Mouse (Mus musculus) cerebellum, adult 9-10 months (tissue): ENCODE measurements around the gene Tedc2.
A peak's percentile ranks its signal among the peaks of the same experiment; 100 is the strongest.

ENCODE experiments used
- DNase-seq: peaks from one replicate; pipeline ENCODE4 v3.0.0; 2022

Gene Tedc2

DNA sequence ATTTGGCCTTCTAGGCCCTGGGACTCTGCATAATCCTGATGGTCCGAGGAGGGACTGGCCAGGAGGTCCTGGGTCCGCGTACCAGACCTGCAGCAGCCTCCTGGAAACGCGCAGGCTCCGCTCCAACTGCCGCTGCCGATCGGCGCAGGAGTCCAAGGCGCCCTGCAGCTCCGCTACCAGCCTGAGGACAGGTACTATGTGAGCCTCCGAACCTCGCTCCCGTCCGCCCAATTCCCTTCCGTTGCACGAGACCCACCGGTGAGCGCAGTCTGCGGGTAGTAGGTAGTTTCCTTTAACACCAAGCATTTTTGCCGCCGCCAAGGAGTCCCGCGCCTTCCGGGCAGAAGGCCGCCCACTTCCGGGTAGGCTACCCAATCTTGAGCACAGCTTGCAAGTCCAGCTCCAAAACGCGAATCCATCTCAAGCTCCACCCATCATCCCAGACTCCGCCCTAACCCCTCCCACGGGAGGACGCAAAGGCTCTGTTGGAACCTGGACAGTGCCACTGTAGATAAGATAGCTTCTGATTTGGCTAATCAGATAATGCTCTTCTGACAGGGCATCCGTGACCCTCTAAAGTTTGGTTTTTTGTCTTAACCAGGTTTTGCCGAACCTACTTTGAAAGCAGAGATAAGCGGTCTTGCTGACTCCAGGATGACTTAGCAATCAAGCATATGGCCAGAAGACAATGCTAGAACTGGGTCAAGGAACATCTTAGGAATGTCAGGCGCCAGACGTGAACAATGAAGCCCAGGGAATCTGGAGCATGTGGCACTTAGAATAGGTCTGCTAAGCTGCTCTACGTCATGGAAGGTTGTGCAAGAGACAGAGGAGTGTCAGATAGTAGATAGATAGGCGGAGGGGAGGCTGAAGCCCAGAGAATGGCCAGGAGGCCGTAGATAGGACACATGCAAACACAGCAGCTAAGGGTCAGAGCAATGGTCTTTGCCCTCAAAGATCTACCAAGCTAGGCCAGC, at the start of gene Tedc2:
Gene Tedc2, minus strand, starts transcription at position 417 of the 977 bp plus-strand sequence.
- DNase-seq: peak; percentile 98

DNA sequence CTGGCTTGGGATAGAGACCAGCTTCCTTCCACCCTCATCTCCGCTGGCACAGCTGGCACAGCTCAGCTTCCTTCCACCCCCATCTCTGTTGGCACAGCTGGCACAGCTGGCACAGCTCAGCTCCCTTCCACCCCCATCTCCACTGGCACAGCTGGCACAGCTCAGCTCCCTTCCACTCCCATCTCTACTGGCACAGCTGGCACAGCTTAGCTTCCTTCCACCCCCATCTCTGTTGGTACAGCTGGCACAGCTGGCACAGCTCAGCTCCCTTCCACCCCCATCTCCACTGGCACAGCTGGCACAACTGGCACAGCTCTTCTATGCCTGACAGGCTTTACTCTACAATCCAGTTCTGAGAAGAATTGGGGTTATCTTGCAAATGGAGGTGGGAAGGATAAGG, 46.5 kb upstream of the Tedc2 start:
- DNase-seq: no peak

DNA sequence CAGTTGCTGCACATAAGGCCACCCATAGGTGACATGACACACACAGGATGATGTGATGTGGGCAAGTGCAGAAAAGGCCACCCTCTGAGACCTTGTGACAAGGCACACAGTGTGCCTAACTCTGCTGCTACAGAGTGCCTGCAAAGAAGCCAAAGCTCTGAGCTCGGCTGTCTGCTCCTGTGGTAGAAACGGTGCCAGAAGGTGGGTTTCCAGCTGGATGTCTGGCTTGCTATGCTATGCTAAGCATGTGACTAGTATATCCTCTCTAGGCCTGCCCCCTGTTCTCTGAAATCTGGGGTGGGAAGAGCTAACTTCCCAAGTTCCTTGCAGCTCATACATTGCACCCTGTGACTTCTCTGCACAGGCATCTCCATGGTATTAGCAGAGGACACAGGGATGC, 44.1 kb upstream of the Tedc2 start:
- DNase-seq: no peak

GRCm38 (mm10) chr17:24260516-24260915, 39.9 kb upstream of the Tedc2 start:
- no peak for DNase-seq

DNA sequence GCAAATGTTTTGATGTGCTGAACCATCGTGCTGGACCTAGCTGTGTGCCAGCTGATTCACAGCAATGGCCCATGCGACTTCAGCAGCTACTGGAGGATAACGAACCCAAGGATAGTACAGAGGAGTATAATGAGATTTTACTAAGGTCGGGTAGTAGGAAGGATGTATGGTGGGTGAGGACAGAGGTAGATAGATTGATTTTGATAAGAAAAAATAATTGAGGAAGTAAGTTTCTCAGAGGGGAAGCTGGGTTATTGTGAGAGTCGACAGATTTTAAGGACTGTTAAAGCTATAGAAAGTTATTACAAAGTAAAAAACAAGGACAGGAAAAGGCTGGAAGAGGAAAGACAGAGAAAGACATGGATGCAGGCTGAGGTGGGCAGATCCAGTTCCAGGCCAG, 39.1 kb upstream of the Tedc2 start:
- no peak for DNase-seq

GRCm38 (mm10) chr17:24258981-24259380, 38.3 kb upstream of the Tedc2 start:
- no peak for DNase-seq

GRCm38 (mm10) chr17:24252329-24252728, 31.7 kb upstream of the Tedc2 start:
- no peak for DNase-seq

GRCm38 (mm10) chr17:24251320-24252069, 30.8 kb upstream of the Tedc2 start, which contains the start of gene Ccnf:
TSS of gene Ccnf (minus strand) at chr17:24251484.
- DNase-seq: peak; percentile 98

DNA sequence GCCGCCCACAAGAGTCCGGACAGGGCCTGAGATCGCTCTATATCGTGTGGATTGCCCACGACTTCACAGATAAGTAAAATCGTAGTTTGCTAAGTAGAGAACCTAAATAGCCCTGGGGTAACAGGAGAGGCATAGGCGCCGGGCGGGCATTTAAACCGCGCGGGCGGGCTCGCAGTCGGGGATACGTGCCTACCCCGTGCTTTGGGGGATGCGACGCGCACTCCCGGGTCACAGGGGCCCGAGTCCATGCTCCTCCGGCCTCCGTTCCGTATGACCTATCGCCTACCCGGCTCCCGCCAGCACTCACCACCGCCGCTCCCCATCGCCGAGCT, 30.3 kb upstream of the Tedc2 start:
- DNase-seq: no peak

DNA sequence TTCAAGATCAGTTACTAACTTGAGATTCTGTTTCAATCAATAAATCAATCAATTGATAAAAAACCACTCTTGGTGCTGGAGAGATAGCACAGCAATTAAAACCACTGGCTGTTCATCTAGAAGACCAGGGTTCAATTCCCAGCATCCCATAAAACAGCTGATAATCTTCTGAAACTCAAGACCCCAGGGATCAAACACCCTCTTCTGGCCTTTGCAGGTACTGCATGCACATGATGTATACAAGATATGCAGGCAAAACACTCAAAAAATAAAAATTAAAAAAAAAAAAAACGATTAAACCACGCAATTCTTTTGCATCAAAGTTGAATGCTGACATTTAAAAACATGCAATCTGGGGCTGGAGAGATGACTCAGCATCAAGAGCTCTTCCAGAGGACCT, 28.0 kb upstream of the Tedc2 start:
- DNase-seq: peak; percentile 34

DNA sequence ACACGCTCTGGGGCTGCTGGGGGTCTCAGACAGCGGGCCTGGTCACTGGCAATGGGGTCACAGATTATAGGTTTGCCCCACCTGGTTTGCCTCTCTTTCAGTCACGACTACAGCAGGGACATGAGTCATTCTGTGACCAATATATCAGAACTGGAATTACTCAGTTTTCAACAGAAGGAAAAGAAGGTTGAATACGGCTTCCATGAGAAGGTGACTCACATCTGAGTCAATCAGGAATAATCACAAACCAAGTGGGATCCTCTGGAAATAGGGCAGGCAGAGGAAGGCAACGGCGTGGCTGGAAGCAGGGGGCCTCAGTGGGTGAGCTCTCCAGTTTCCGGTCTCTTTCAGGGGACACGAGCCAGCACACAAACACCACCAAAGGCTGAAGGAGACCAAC, 23.4 kb upstream of the Tedc2 start:
- DNase-seq: no peak

DNA sequence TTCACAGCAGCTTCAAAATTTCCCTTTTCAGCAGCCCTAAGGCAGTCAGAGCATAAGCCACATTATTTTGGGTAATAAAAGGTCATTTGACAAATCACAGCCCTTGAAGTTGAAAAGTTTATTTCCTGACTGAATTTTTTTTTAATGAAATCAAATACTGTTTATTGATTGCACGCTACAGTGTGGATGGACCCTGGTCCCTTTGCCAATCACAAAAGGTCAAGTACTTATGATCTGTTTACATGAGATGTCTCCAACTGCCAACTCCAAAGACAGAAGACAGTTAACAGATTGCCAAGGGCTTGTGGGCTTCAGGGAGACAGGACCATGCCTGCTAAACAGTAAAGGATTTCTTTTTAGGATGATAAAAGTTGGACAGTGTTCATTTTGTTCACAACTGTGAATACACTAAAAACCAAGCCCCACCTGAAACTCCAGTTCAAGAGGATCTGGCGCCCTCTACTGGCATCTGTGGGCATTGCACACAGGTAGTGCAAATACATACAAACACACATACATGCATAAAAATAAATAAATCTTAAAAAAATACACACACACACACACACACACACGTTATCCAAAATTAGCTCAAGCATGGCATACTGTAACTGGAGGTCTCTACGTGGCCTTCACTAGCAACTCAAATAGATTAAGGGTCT, 22.8 kb upstream of the Tedc2 start:
- no peak for DNase-seq

DNA sequence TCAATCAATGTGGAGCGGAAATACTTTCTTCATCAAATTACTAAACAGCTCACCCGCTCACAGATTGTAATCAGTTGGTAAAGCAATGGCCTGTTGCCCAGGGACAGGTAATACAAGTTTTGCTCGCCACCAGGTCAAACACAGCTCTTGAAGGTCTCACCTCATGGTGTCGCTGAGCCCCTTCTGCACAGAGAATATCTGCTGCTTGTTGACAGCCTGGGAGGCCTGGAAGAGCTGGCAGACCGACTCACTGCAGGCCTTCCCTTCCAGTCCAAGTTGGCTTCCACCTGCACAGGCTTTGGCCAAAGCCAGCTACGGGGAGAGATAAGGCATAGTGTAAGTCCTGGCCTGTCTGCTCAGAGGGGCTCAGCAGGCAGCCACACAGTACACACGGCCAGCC, 16.3 kb upstream of the Tedc2 start:
- DNase-seq: peak; percentile 81

GRCm38 (mm10) chr17:24236479-24236878, 15.8 kb upstream of the Tedc2 start:
- no peak for DNase-seq

DNA sequence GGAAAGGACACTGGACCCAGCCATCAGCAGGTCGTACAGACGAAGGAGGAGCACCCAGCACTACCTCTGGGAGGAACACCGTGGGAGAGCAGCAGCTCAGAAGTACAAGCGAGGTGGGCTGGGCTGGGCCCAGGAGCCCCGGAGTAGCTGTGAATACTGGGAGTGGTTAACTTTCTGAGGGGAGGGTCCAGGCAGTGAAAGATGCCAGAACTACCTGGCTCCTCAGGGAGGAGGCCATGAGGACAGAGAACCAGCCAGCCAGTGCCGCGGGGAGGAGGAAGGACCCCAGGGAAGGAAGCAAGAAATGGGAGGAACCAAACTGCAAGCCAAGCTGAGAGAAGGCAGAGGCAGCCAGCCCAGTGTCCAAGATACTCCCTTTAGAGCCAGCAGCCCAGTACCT, 7.3 kb upstream of the Tedc2 start:
- DNase-seq: no peak

GRCm38 (mm10) chr17:24226721-24227120, 6.1 kb upstream of the Tedc2 start:
- no peak for DNase-seq

DNA sequence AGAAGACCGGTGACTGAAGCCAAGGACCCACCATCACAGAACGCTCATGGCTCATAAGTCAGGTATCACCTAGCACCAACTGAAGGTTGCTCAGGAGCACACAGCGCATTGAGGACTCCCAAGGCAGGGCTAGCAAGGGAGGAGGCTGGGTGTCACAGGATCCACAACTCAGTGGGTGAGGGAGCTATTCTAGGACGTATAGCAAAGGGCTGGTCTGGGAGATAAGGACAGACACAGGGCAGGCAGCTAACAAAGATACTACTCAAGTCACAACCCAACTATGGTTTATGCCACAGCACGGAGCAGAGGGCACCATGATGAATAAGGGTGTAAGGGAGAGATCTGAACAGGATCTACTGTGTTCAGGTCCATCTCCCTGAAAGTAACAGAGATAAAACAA, 5.2 kb upstream of the Tedc2 start:
- no peak for DNase-seq

GRCm38 (mm10) chr17:24224741-24225140, 4.1 kb upstream of the Tedc2 start:
- DNase-seq: no peak

GRCm38 (mm10) chr17:24223513-24223912, 2.9 kb upstream of the Tedc2 start:
- DNase-seq: no peak

DNA sequence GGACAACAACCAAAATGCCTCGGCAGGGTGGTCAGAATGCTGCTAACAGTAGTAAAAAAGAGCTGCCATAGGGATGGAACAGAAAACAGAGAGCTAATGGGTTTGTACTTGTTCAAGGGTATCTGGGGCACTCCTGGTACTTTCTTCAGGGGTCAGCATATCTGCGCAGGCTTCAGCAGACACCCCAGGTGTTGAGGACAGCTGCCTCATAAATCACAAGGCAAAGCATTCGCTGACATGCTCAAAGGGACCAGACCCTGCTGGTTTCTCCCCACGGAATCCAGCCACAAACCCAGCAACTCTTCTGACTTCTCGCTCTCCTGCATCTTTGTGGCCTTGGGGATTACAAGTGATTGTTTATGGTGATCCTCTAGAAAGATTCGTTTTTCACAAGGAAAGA, 2.0 kb upstream of the Tedc2 start:
- no peak for DNase-seq

DNA sequence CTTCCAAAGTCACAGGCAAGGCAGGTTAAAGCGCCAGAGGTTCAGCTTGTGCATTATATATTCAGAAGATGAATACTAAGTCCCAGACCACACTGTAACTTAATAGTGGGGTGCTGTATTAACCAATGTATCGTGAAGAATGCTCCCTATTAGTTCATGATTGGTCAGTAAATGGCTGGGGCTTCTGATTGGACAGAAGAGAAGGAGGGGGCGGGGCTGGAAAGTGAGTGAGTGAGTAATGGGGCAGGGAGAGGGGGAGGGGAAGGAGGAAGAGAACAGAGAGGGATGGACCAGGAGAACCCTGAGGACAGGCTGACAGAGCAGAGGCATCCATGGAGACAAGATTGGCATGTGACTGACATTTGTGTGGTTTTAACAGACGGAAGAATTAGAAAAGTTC, 3.8 kb downstream of the Tedc2 start:
- no peak for DNase-seq

DNA sequence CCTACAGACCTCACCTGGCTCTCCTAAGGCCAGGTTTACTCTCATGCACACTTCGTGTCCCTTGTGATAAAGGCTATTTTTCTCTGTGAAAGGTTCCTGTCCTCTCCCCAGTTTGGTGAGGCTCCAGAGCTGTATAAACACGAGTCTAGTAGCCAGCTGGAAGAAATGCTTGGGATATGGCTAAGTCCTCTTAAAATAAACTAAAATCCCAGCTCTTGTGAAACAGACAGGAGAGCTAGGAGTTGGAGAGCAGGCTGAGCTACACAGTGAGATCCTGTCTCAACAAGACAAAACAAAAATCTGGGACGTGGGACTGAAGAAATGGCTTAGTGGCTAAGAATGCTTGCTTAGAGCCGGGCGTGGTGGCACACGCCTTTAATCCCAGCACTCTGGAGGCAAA, 7.5 kb downstream of the Tedc2 start:
- DNase-seq: no peak

GRCm38 (mm10) chr17:24212441-24213018, 8.1 kb downstream of the Tedc2 start:
- DNase-seq: no peak
